Mouse (Mus musculus) v-Abl transformed pro-B cells (cell line): ENCODE data around the gene Hmgb4.

Source experiments
- in situ Hi-C, 2 experiments: fragments of 400-800 bp; cut with MboI; formaldehyde crosslinking; loops; one replicate each; pipeline ENCODE4 v1.15.1; 2025; ENCODE audit not compliant: unreplicated experiment in 2 of 2

Gene Hmgb4

GRCm38 (mm10) chr4:128227377-128228316 is 33.1 kb downstream of the Hmgb4 start:
- in situ Hi-C loops: no loop called here

GRCm38 (mm10) chr4:128224453-128224852 is 36.3 kb downstream of the Hmgb4 start:
- in situ Hi-C loops: no loop called here

DNA sequence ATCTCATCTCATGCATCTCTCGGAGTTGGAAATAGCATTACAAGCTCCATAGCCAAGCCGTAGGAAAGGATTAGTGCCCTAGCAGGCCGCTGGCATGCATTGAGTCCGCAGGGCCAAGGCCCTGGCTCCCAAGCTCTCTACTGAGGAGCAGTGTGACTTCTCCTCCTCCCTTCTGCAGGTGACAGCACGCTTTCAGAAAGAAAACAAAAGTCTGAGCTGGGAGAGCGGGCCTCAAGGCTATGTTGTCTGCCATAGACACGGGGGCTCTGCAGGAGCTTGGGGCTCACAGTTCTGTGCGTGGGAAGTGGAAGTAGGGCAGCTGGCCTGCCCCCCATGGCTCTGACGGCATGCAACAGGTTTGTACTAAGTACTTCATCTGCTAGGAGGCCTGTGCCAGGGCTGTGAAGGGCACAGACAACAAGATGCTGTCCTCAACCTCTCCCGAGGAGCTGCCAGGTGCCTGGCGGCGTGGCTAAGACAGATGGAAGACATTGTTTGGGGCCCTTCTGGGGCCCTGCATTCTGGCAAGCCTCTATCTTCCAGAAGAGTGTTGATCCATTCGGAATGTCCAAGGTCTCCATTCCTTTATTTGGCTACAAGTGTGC is 42.7 kb downstream of the Hmgb4 start:
- in situ Hi-C loops: no loop called here
